Mouse (Mus musculus) olfactory bulb, adult 2 months (tissue): ENCODE measurements around the gene Sh3d21.

Experiments
- CTCF ChIP-seq: fragments of 200-500 bp; IDR thresholded peaks from 2 replicates; pipeline ENCODE4 v1.5.1; 2012; ENCODE audit warnings: low read depth, mild to moderate bottlenecking, low read length, moderate library complexity; ENCODE audit not compliant: insufficient read depth
- POLR2A ChIP-seq: fragments of 200-500 bp; IDR thresholded peaks from 2 replicates; pipeline ENCODE4 v1.6.1; 2012; ENCODE audit warnings: mild to moderate bottlenecking, low read depth, low read length, moderate library complexity; ENCODE audit not compliant: insufficient read depth

DNA sequence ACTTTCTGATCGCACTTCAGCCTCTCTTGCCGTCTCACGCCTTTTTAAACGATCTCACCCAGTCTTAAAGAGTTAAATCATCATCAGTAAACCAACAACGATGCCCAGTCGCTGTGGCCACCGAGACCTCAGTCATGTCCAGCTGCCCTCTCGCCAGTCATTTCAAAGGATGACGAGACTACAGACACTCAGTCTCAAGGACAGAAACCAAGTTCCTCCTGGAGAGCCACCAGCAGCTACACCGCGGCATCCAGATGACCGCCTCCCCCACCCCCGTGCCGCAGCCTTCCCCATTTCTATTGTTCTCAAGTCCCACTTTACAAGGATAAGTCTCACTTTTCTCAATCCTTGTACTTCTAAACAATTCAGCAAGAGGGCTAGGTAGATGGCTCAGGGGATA is 10.4 kb downstream of the Sh3d21 start:
- no peak for TF ChIP-seq CTCF
- TF ChIP-seq POLR2A = no peak
